Mouse (Mus musculus) MEL (cell line): ENCODE measurements around the gene Comtd1. TPM values are rescaled to one million over a fixed set of nuclear protein-coding genes. Genes with fewer than 3 reads are reported as not detected.

Experiments
- DNase-seq: peaks from one replicate; pipeline ENCODE4 v3.0.0; 2011; ENCODE audit warnings: low read depth, low spot score
- H3K27ac ChIP-seq: 2 replicates; pipeline ENCODE4 v1.5.1; 2012; ENCODE audit warnings: low read depth, mild to moderate bottlenecking, control low read depth, low read length, moderate library complexity; ENCODE audit not compliant: control insufficient read depth
- H3K27me3 ChIP-seq, 2 experiments: fragments of 150-350 bp in 1 of 2; sonication (generic) in 1 of 2; 2 replicates each; pipeline ENCODE4 v1.6.1; 2012; ENCODE audit warnings: low read length in 2 of 2, mild to moderate bottlenecking in 2 of 2, improper control_type of control experiment in 1 of 2, moderate library complexity in 1 of 2; ENCODE audit not compliant: insufficient read depth in 2 of 2, control insufficient read depth in 1 of 2
- H3K36me3 ChIP-seq, 2 experiments: 2 replicates each; pipeline ENCODE4 v1.6.1; 2012 to 2014; ENCODE audit warnings: low read length in 2 of 2, improper control_type of control experiment in 1 of 2, inconsistent platforms in 1 of 2, mild to moderate bottlenecking in 1 of 2; ENCODE audit not compliant: insufficient read depth in 2 of 2, control insufficient read depth in 1 of 2
- H3K4me1 ChIP-seq, 2 experiments: fragments of 150-350 bp in 1 of 2; sonication (generic) in 1 of 2; 2 replicates each; pipeline ENCODE4 v1.6.1; 2012; ENCODE audit warnings: low read length in 2 of 2, improper control_type of control experiment in 1 of 2, mild to moderate bottlenecking in 1 of 2; ENCODE audit not compliant: insufficient read depth in 2 of 2, control insufficient read depth in 1 of 2
- H3K4me3 ChIP-seq, 2 experiments: fragments of 150-350 bp in 1 of 2; sonication (generic) in 1 of 2; 2 replicates each; pipeline ENCODE4 v1.5.1; 2012; ENCODE audit warnings: low read depth in 2 of 2, low read length in 2 of 2, mild to moderate bottlenecking in 2 of 2, moderate library complexity in 2 of 2, control low read depth in 1 of 2, improper control_type of control experiment in 1 of 2; ENCODE audit not compliant: control insufficient read depth in 1 of 2, insufficient read depth in 1 of 2
- H3K79me2 ChIP-seq: 2 replicates; pipeline ENCODE4 v1.6.1; 2012; ENCODE audit warnings: mild to moderate bottlenecking, low read length, moderate library complexity; ENCODE audit not compliant: control insufficient read depth, poor library complexity, insufficient read depth
- H3K9ac ChIP-seq: 2 replicates; pipeline ENCODE4 v1.6.1; 2012; ENCODE audit warnings: low read depth, mild to moderate bottlenecking, control low read depth, low read length, moderate library complexity; ENCODE audit not compliant: control insufficient read depth, poor library complexity, severe bottlenecking
- H3K9me3 ChIP-seq: fragments of 150-350 bp; sonication (generic); replicated peaks from 2 replicates; pipeline ENCODE4 v1.6.1; 2012; ENCODE audit warnings: mild to moderate bottlenecking, low read length, improper control_type of control experiment, moderate library complexity; ENCODE audit not compliant: insufficient read depth
- CHD2 ChIP-seq: IDR thresholded peaks from 2 replicates; pipeline ENCODE4 v1.6.1; 2011; ENCODE audit warnings: low read length, improper control_type of control experiment
- CTCF ChIP-seq, 3 experiments: IDR thresholded peaks in 2 of 3; conservative IDR thresholded peaks in 1 of 3; 2 replicates each; pipeline ENCODE4 v1.5.1; 2011 to 2012; ENCODE audit warnings: low read length in 3 of 3, low read depth in 2 of 3, mild to moderate bottlenecking in 2 of 3, improper control_type of control experiment in 1 of 3, inconsistent platforms in 1 of 3, mixed read lengths in 1 of 3, moderate library complexity in 1 of 3; ENCODE audit not compliant: control insufficient read depth in 1 of 3, insufficient read depth in 1 of 3, poor library complexity in 1 of 3, severe bottlenecking in 1 of 3
- EP300 ChIP-seq, 2 experiments: IDR thresholded peaks; 2 replicates each; pipeline ENCODE4 v1.6.1; 2011; ENCODE audit warnings: improper control_type of control experiment in 2 of 2, low read length in 2 of 2, low read depth in 1 of 2, mild to moderate bottlenecking in 1 of 2
- GABPA ChIP-seq: IDR thresholded peaks from 2 replicates; pipeline ENCODE4 v1.6.1; 2012; ENCODE audit warnings: low read depth, mild to moderate bottlenecking, inconsistent platforms, low read length, improper control_type of control experiment, moderate library complexity
- HCFC1 ChIP-seq: IDR thresholded peaks from 2 replicates; pipeline ENCODE4 v1.6.1; 2012; ENCODE audit warnings: low read depth, mild to moderate bottlenecking, inconsistent platforms, low read length, improper control_type of control experiment, moderate library complexity
- JUND ChIP-seq: IDR thresholded peaks from 2 replicates; pipeline ENCODE4 v1.6.1; 2011; ENCODE audit warnings: low read depth, mild to moderate bottlenecking, improper control_type of control experiment, low read length
- KAT2A ChIP-seq: conservative IDR thresholded peaks from 2 replicates; pipeline ENCODE4 v1.6.1; 2012; ENCODE audit warnings: low read depth, low read length, improper control_type of control experiment, inconsistent platforms
- NELFE ChIP-seq: IDR thresholded peaks from 2 replicates; pipeline ENCODE4 v1.6.1; 2011; ENCODE audit warnings: low read depth, low read length, improper control_type of control experiment
- POLR2A ChIP-seq, 2 experiments: IDR thresholded peaks; 2 replicates each; pipeline ENCODE4 v1.6.1; 2011 to 2012; ENCODE audit warnings: low read length in 2 of 2, mild to moderate bottlenecking in 2 of 2, control low read depth in 1 of 2, improper control_type of control experiment in 1 of 2, low read depth in 1 of 2, moderate library complexity in 1 of 2; ENCODE audit not compliant: control insufficient read depth in 1 of 2, insufficient read depth in 1 of 2, poor library complexity in 1 of 2
- POLR2AphosphoS5 ChIP-seq: IDR thresholded peaks from 2 replicates; pipeline ENCODE4 v1.6.1; 2012; ENCODE audit warnings: low read depth, borderline replicate concordance, mild to moderate bottlenecking, inconsistent platforms, low read length, moderate library complexity, mixed read lengths
- RAD21 ChIP-seq: IDR thresholded peaks from 2 replicates; pipeline ENCODE4 v1.6.1; 2011; ENCODE audit warnings: mild to moderate bottlenecking, low read depth, low read length, improper control_type of control experiment
- RCOR1 ChIP-seq: IDR thresholded peaks from 2 replicates; pipeline ENCODE4 v1.6.1; 2012; ENCODE audit warnings: low read depth, mild to moderate bottlenecking, inconsistent platforms, low read length, improper control_type of control experiment
- SIN3A ChIP-seq: IDR thresholded peaks from 2 replicates; pipeline ENCODE4 v1.6.1; 2012; ENCODE audit warnings: low read length, improper control_type of control experiment, inconsistent platforms
- SMC3 ChIP-seq: IDR thresholded peaks from 2 replicates; pipeline ENCODE4 v1.6.1; 2011; ENCODE audit warnings: low read depth, low read length, improper control_type of control experiment
- TBP ChIP-seq: IDR thresholded peaks from 2 replicates; pipeline ENCODE4 v1.8.0; 2011; ENCODE audit warnings: low read depth, low read length, improper control_type of control experiment
- USF1 ChIP-seq: IDR thresholded peaks from 2 replicates; pipeline ENCODE4 v1.6.1; 2014; ENCODE audit warnings: low read depth, mild to moderate bottlenecking, inconsistent platforms, low read length, improper control_type of control experiment, moderate library complexity
- ZC3H11A ChIP-seq: IDR thresholded peaks from 2 replicates; pipeline ENCODE4 v1.6.1; 2012; ENCODE audit warnings: low read depth, mild to moderate bottlenecking, inconsistent platforms, low read length, improper control_type of control experiment
- ZKSCAN1 ChIP-seq: IDR thresholded peaks from 2 replicates; pipeline ENCODE4 v1.6.1; 2012; ENCODE audit warnings: low read depth, mild to moderate bottlenecking, inconsistent platforms, low read length, improper control_type of control experiment, moderate library complexity
- ZMIZ1 ChIP-seq: IDR thresholded peaks from 2 replicates; pipeline ENCODE4 v1.6.1; 2012; ENCODE audit warnings: low read depth, mild to moderate bottlenecking, inconsistent platforms, low read length, improper control_type of control experiment, moderate library complexity
- ZNF384 ChIP-seq: IDR thresholded peaks from 2 replicates; pipeline ENCODE4 v1.6.1; 2012; ENCODE audit warnings: low read depth, mild to moderate bottlenecking, inconsistent platforms, low read length, improper control_type of control experiment
- polyA plus RNA-seq, 2 experiments: library from polyadenylated mRNA; stranded (reverse) in 1 of 2; unstranded in 1 of 2; fragments of >175 nt in 1 of 2; fragments of >200 nt in 1 of 2; gene quantifications; 2 replicates each; pipeline versions ENCODE4 v1.2.1 to v1.2.4; 2012; ENCODE audit warnings: low replicate concordance in 2 of 2, low read depth in 1 of 2; ENCODE audit not compliant: insufficient read length in 2 of 2, insufficient read depth in 1 of 2, missing spikeins in 1 of 2
- total RNA-seq: library from RNA; depleted of rRNA; stranded (reverse); fragments of 300-350 nt; gene quantifications from 2 replicates; pipeline ENCODE4 v1.2.3, GENCODE M21; 2012

The Comtd1 gene
- total and polyA plus RNA-seq, 3 experiments: 35.7 to 36.4 TPM; not detected in 1

DNA sequence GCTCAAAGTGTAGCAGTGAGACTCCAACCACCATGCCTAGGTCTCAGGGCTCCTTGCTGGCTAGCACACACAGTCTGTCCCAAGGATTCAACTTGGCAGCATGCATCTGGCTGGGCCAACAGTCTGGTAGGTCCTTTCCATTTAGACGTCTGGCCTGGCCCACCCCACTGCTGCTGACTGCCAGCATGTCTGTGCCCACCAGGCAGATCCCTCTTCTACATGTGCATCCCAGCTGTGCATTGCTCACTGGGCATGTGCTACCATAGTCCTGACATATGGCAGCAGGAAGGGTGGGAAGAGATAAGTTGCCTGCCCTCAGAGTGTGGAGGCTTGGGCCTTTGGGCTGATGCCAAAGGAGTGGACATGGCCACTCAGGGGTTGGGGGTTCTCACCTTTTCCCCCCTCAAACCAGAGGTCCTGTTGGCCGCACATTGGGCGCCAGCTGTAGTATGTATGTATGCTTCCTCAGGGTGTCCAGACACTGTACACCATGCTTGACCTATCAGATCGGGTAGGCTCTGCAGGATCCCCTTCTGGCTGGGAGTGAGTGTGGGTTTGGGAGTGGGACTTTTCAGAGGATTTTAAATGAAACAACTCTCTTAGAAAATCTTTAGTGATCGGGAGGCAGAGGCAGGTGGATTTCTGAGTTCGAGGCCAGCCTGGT lies 46.1 kb downstream of the Comtd1 start:
- no peak overlapping the region for H3K9ac ChIP-seq
- H3K4me1 ChIP-seq: peaks cover 5 to 24% of the 10 kb centered on the region in 2 experiments; a peak in 3 of 4 replicates
- H3K9me3 ChIP-seq: no peaks in the 10 kb centered on the region
- DNase-seq: no peak
- TF ChIP-seq ZMIZ1: no peak
- no peak for TF ChIP-seq RCOR1
- no peak for TF ChIP-seq SIN3A
- no peak for TF ChIP-seq KAT2A
- TF ChIP-seq GABPA: no peak
- TF ChIP-seq ZKSCAN1: no peak
- no peak for TF ChIP-seq TBP
- TF ChIP-seq ZNF384: no peak
- no peak for TF ChIP-seq CHD2
- TF ChIP-seq JUND: no peak
- TF ChIP-seq NELFE: no peak
- H3K27ac ChIP-seq: no peak overlapping the region
- peaks cover 0 to 21% of the 10 kb centered on the region in 2 experiments; a peak in 2 of 4 replicates for H3K36me3 ChIP-seq
- no peaks in the 10 kb centered on the region for H3K27me3 ChIP-seq
- H3K79me2 ChIP-seq: no peaks in the 10 kb centered on the region
- H3K4me3 ChIP-seq: no peak overlapping the region

GRCm38 (mm10) chr14:21801624-21802023 lies 47.2 kb downstream of the Comtd1 start:
- H3K36me3 ChIP-seq: peaks cover 0 to 15% of the 10 kb centered on the region in 2 experiments; a peak in 2 of 4 replicates
- H3K79me2 ChIP-seq: no peaks in the 10 kb centered on the region
- no peak for DNase-seq
- TF ChIP-seq NELFE (no peak), POLR2AphosphoS5 (no peak), JUND (no peak), RCOR1 (no peak), TBP (no peak), USF1 (no peak), SMC3 (no peak), POLR2A (IDR thresholded peaks at IDR 0.05; ENCODE audit: control insufficient read depth in 1 of 2, insufficient read depth in 1 of 2, low read depth in 1 of 2, low read length in 2 of 2, poor library complexity in 1 of 2) (no peak), EP300 (IDR thresholded peaks at IDR 0.05; ENCODE audit: low read depth in 1 of 2, low read length in 2 of 2) (no peak), GABPA (no peak), RAD21 (no peak), ZC3H11A (no peak), ZKSCAN1 (no peak), CTCF (IDR thresholded peaks at IDR 0.05 in 2 of 3, conservative IDR thresholded peaks at IDR 0.05 in 1 of 3; ENCODE audit: control insufficient read depth in 1 of 3, insufficient read depth in 1 of 3, low read depth in 2 of 3, low read length in 3 of 3, poor library complexity in 1 of 3, severe bottlenecking in 1 of 3) (no peak), HCFC1 (no peak)
- no peaks in the 10 kb centered on the region for H3K9me3 ChIP-seq
- H3K27me3 ChIP-seq: no peaks in the 10 kb centered on the region
- no peak overlapping the region for H3K4me3 ChIP-seq
- no peak overlapping the region for H3K9ac ChIP-seq
- no peak overlapping the region for H3K27ac ChIP-seq
- H3K4me1 ChIP-seq: peaks cover 5 to 14% of the 10 kb centered on the region in 2 experiments; a peak in 3 of 4 replicates
